Mouse (Mus musculus) forebrain, embryonic 14.5 days (tissue): Measurements from ENCODE around the gene Sval3. TPM values are rescaled to one million over a fixed set of nuclear protein-coding genes. Genes with fewer than 3 reads are reported as not detected.

ENCODE experiments used
- ATAC-seq: fragments of 200-750 bp; cut with Nextera tagmentation; 2 replicates; pipeline ENCODE4 v1.8.0; 2017; ENCODE audit warnings: mild to moderate bottlenecking, moderate library complexity
- DNase-seq: peaks from one replicate; pipeline ENCODE4 v3.0.0-alpha.2; 2015; ENCODE audit warnings: low spot score
- H3K27ac ChIP-seq: fragments of 300-500 bp; sonication (generic); 2 replicates; pipeline ENCODE4 v1.5.1; 2014; ENCODE audit warnings: low read depth, mild to moderate bottlenecking, control low read depth, low read length, moderate library complexity
- H3K27me3 ChIP-seq: fragments of 300-500 bp; sonication (generic); replicated peaks from 2 replicates; pipeline ENCODE4 v1.6.1; 2014; ENCODE audit warnings: low read length, control low read depth, mixed read lengths; ENCODE audit not compliant: control insufficient read depth, insufficient read depth
- H3K36me3 ChIP-seq: fragments of 300-500 bp; sonication (generic); 2 replicates; pipeline ENCODE4 v1.6.1; 2014; ENCODE audit warnings: low read length, control low read depth; ENCODE audit not compliant: control insufficient read depth, insufficient read depth
- H3K4me1 ChIP-seq: fragments of 300-500 bp; sonication (generic); 2 replicates; pipeline ENCODE4 v1.6.1; 2014; ENCODE audit warnings: antibody characterized with exemption, low read length, control low read depth; ENCODE audit not compliant: control insufficient read depth, insufficient read depth
- H3K4me2 ChIP-seq: fragments of 300-500 bp; sonication (generic); 2 replicates; pipeline ENCODE4 v1.6.1; 2014; ENCODE audit warnings: mild to moderate bottlenecking, control low read depth, low read length
- H3K4me3 ChIP-seq: fragments of 300-500 bp; sonication (generic); 2 replicates; pipeline ENCODE4 v1.5.1; 2014; ENCODE audit warnings: low read depth, low read length, control low read depth
- H3K9ac ChIP-seq: fragments of 300-500 bp; sonication (generic); 2 replicates; pipeline ENCODE4 v1.6.1; 2014; ENCODE audit warnings: mild to moderate bottlenecking, low read length, control low read depth, moderate library complexity
- H3K9me3 ChIP-seq: fragments of 300-500 bp; sonication (generic); replicated peaks from 2 replicates; pipeline ENCODE4 v1.6.1; 2016; ENCODE audit warnings: low read length, control low read depth, mixed read lengths; ENCODE audit not compliant: control insufficient read depth
- WGBS: fragments of 180-500 bp; shearing (Covaris S2); extraction: QIAGEN DNeasy Blood & Tissue Kit; methylation state at CpG from one replicate; pipeline ENCODE4 v1.1.7; 2014; 5-methylcytosine and 5-hydroxymethylcytosine counted together
- polyA plus RNA-seq: library from polyadenylated mRNA; unstranded; fragments of >200 nt; fragmentation: Nextera tagmentation; extraction: Ambion mirVana; gene quantifications from 2 replicates; pipeline ENCODE4 v1.2.1, GENCODE M21; 2014

The Sval3 gene
- not detected in 2 replicates for polyA plus RNA-seq

GRCm38 (mm10) chr6:41967840-41968239 lies at the start of gene Sval3:
Gene Sval3 (plus strand): TSS chr6:41968140.
- 74% methylated on average over 1 of the region's 1 CpGs for WGBS
- Histone ChIP-seq H3K9ac (no peak within 1 kb of the TSS), H3K4me3 (no peak within 1 kb of the TSS), H3K27ac (no peak within 1 kb of the TSS), H3K4me1 (no peaks in the 10 kb centered on the region), H3K9me3 (no peaks in the 10 kb centered on the region), H3K36me3 (no peaks in the 10 kb centered on the region), H3K27me3 (no peaks in the 10 kb centered on the region), H3K4me2 (no peak within 1 kb of the TSS)
- DNase-seq (no peak), ATAC-seq (no peak)

- Histone ChIP-seq H3K27ac (no peak within 1 kb of the TSS), H3K4me1 (no peaks in the 10 kb centered on the region), H3K4me3 (no peak within 1 kb of the TSS), H3K9me3 (no peaks in the 10 kb centered on the region), H3K4me2 (no peak within 1 kb of the TSS), H3K27me3 (no peaks in the 10 kb centered on the region), H3K36me3 (no peaks in the 10 kb centered on the region), H3K9ac (no peak within 1 kb of the TSS)
- no peak for ATAC-seq
- DNase-seq = no peak
- WGBS = 61% methylated on average over 1 of the region's 1 CpGs
Measured at GRCm38 (mm10) chr6:41951330-41951729, 16.6 kb upstream of the Sval3 start, which contains the start of gene Sval1. Gene Sval1 (plus strand): TSS chr6:41951630.

Other genes starting within 250 kb of the Sval3 start
- gene Olfr459, start 193.0 kb upstream of the Sval3 start, polyA plus RNA-seq = not detected in 2 replicates
- not detected in 2 replicates for gene Pip, start 120.6 kb upstream of the Sval3 start, polyA plus RNA-seq
- gene Sval2, start 115.2 kb upstream of the Sval3 start, polyA plus RNA-seq = not detected in 2 replicates
- gene Sval1, start 16.5 kb upstream of the Sval3 start, polyA plus RNA-seq = not detected in 2 replicates
- gene Sva, start 70.3 kb downstream of the Sval3 start, polyA plus RNA-seq = not detected in 2 replicates
- gene Tas2r139, start 172.8 kb downstream of the Sval3 start, polyA plus RNA-seq = not detected in 2 replicates
- not detected in 2 replicates for gene Tas2r144, start 247.2 kb downstream of the Sval3 start, polyA plus RNA-seq